Mouse (Mus musculus): ENCODE data around the gene Cenpe. TPM values are rescaled to one million over a fixed set of nuclear protein-coding genes. Genes with fewer than 3 reads are reported as not detected.

The Cenpe gene
- polyA plus RNA-seq, 1 experiment, result 3.3 TPM

DNA sequence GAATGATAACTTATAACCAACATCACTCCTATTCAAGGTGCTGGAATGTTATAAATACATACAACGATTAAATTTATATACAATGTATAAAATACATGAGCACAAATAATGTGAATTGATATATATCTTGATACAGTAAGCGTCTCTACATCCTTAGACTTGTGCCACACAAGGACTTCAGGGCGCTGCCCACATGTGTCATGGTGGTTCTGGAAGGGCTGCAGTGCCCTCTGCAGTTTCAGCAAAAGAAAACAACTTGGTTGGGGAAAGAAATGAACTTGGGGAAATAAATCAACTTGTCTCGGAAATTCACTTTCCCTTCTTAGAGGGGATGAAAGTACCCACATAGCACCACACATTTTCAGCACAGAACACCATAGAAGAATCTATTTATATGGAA is 5.7 kb upstream of the Cenpe start:
- Histone ChIP-seq H3K4me2 (ENCODE audit: low read depth) (no peak overlapping the region), H3ac (ENCODE audit: control insufficient read depth, insufficient read length) (no peak overlapping the region), H3K27me3 (ENCODE audit: control insufficient read depth, insufficient read depth, insufficient read length) (no peaks in the 10 kb centered on the region), H3K4me3 (no peak overlapping the region), H3K79me2 (ENCODE audit: control insufficient read depth, insufficient read depth) (no peaks in the 10 kb centered on the region), H3K36me3 (ENCODE audit: control insufficient read depth, insufficient read depth) (no peaks in the 10 kb centered on the region)
- TF ChIP-seq TCF3 (IDR thresholded peaks at IDR 0.05; ENCODE audit: insufficient read length, low read depth) (no peak), USF1 (IDR thresholded peaks at IDR 0.05; ENCODE audit: low read depth) (no peak), POLR2AphosphoS2 (IDR thresholded peaks at IDR 0.05; ENCODE audit: insufficient read length, low read depth) (no peak), E2F4 (IDR thresholded peaks at IDR 0.05; ENCODE audit: insufficient read depth) (no peak), MAX (IDR thresholded peaks at IDR 0.05; ENCODE audit: low read depth) (no peak), SRF (IDR thresholded peaks at IDR 0.05; ENCODE audit: control insufficient read depth, insufficient read length, low read depth) (no peak), POLR2A (IDR thresholded peaks at IDR 0.05; ENCODE audit: insufficient read length, low read depth) (no peak), TCF12 (IDR thresholded peaks at IDR 0.05; ENCODE audit: insufficient read depth, poor library complexity, severe bottlenecking) (no peak), MYOD1 (IDR thresholded peaks at IDR 0.05; ENCODE audit: control insufficient read depth in 1 of 3, insufficient read length in 2 of 3, low read depth in 2 of 3) (no peak), MYOG (IDR thresholded peaks at IDR 0.05; ENCODE audit: control insufficient read depth in 1 of 3, insufficient read depth in 1 of 3, insufficient read length in 2 of 3, low read depth in 2 of 3) (no peak), CEBPB (IDR thresholded peaks at IDR 0.05; ENCODE audit: insufficient read depth, poor library complexity, severe bottlenecking) (no peak), REST (IDR thresholded peaks at IDR 0.05; ENCODE audit: insufficient read depth, insufficient read length) (no peak)

GRCm38 (mm10) chr3:135212658-135213350 is 467 bp downstream of the Cenpe start:
- Histone ChIP-seq H3K36me3 (ENCODE audit: control insufficient read depth, insufficient read depth) (peaks cover 20% of the 10 kb centered on the region), H3K4me3 (peak overlapping the region; percentile 55), H3ac (ENCODE audit: control insufficient read depth, insufficient read length) (peak overlapping the region; percentile 6), H3K27me3 (ENCODE audit: control insufficient read depth, insufficient read depth, insufficient read length) (no peaks in the 10 kb centered on the region), H3K79me2 (ENCODE audit: control insufficient read depth, insufficient read depth) (peaks cover 27% of the 10 kb centered on the region), H3K4me2 (ENCODE audit: low read depth) (peak overlapping the region; percentile 88)
- TF ChIP-seq E2F4 (IDR thresholded peaks at IDR 0.05; ENCODE audit: insufficient read depth) (no peak), MAX (IDR thresholded peaks at IDR 0.05; ENCODE audit: low read depth) (no peak), TCF12 (IDR thresholded peaks at IDR 0.05; ENCODE audit: insufficient read depth, poor library complexity, severe bottlenecking) (no peak), MYOD1 (IDR thresholded peaks at IDR 0.05; ENCODE audit: control insufficient read depth in 1 of 3, insufficient read length in 2 of 3, low read depth in 2 of 3) (no peak), POLR2A (IDR thresholded peaks at IDR 0.05; ENCODE audit: insufficient read length, low read depth) (peak; percentile 77), CEBPB (IDR thresholded peaks at IDR 0.05; ENCODE audit: insufficient read depth, poor library complexity, severe bottlenecking) (no peak), TCF3 (IDR thresholded peaks at IDR 0.05; ENCODE audit: insufficient read length, low read depth) (no peak), REST (IDR thresholded peaks at IDR 0.05; ENCODE audit: insufficient read depth, insufficient read length) (no peak), USF1 (IDR thresholded peaks at IDR 0.05; ENCODE audit: low read depth) (no peak), POLR2AphosphoS2 (IDR thresholded peaks at IDR 0.05; ENCODE audit: insufficient read length, low read depth) (peak; percentile 65), MYOG (IDR thresholded peaks at IDR 0.05; ENCODE audit: control insufficient read depth in 1 of 3, insufficient read depth in 1 of 3, insufficient read length in 2 of 3, low read depth in 2 of 3) (no peak), SRF (IDR thresholded peaks at IDR 0.05; ENCODE audit: control insufficient read depth, insufficient read length, low read depth) (no peak)

GRCm38 (mm10) chr3:135232058-135232457 is 19.7 kb downstream of the Cenpe start:
- H3K4me3 ChIP-seq, result no peak overlapping the region
- H3K27me3 ChIP-seq (ENCODE audit: control insufficient read depth, insufficient read depth, insufficient read length), result no peaks in the 10 kb centered on the region
- no peak for TF ChIP-seq TCF3 (IDR thresholded peaks at IDR 0.05; ENCODE audit: insufficient read length, low read depth)
- no peak for TF ChIP-seq E2F4 (IDR thresholded peaks at IDR 0.05; ENCODE audit: insufficient read depth)
- TF ChIP-seq MAX (IDR thresholded peaks at IDR 0.05; ENCODE audit: low read depth), result no peak
- no peak for TF ChIP-seq SRF (IDR thresholded peaks at IDR 0.05; ENCODE audit: control insufficient read depth, insufficient read length, low read depth)
- TF ChIP-seq POLR2AphosphoS2 (IDR thresholded peaks at IDR 0.05; ENCODE audit: insufficient read length, low read depth), result no peak
- no peak for TF ChIP-seq REST (IDR thresholded peaks at IDR 0.05; ENCODE audit: insufficient read depth, insufficient read length)
- no peak for TF ChIP-seq CEBPB (IDR thresholded peaks at IDR 0.05; ENCODE audit: insufficient read depth, poor library complexity, severe bottlenecking)
- no peak for TF ChIP-seq MYOG (IDR thresholded peaks at IDR 0.05; ENCODE audit: control insufficient read depth in 1 of 3, insufficient read depth in 1 of 3, insufficient read length in 2 of 3, low read depth in 2 of 3)
- no peak for TF ChIP-seq POLR2A (IDR thresholded peaks at IDR 0.05; ENCODE audit: insufficient read length, low read depth)
- TF ChIP-seq USF1 (IDR thresholded peaks at IDR 0.05; ENCODE audit: low read depth), result no peak
- TF ChIP-seq TCF12 (IDR thresholded peaks at IDR 0.05; ENCODE audit: insufficient read depth, poor library complexity, severe bottlenecking), result no peak
- no peak for TF ChIP-seq MYOD1 (IDR thresholded peaks at IDR 0.05; ENCODE audit: control insufficient read depth in 1 of 3, insufficient read length in 2 of 3, low read depth in 2 of 3)
- H3K79me2 ChIP-seq (ENCODE audit: control insufficient read depth, insufficient read depth), result no peaks in the 10 kb centered on the region
- H3K36me3 ChIP-seq (ENCODE audit: control insufficient read depth, insufficient read depth), result peaks cover 64% of the 10 kb centered on the region
- no peak overlapping the region for H3ac ChIP-seq (ENCODE audit: control insufficient read depth, insufficient read length)
- no peak overlapping the region for H3K4me2 ChIP-seq (ENCODE audit: low read depth)

GRCm38 (mm10) chr3:135232462-135232861 is 20.1 kb downstream of the Cenpe start:
- Histone ChIP-seq H3K4me3 (no peak overlapping the region), H3ac (ENCODE audit: control insufficient read depth, insufficient read length) (no peak overlapping the region), H3K4me2 (ENCODE audit: low read depth) (no peak overlapping the region), H3K79me2 (ENCODE audit: control insufficient read depth, insufficient read depth) (no peaks in the 10 kb centered on the region), H3K36me3 (ENCODE audit: control insufficient read depth, insufficient read depth) (peaks cover 68% of the 10 kb centered on the region), H3K27me3 (ENCODE audit: control insufficient read depth, insufficient read depth, insufficient read length) (no peaks in the 10 kb centered on the region)
- TF ChIP-seq CEBPB (IDR thresholded peaks at IDR 0.05; ENCODE audit: insufficient read depth, poor library complexity, severe bottlenecking) (no peak), USF1 (IDR thresholded peaks at IDR 0.05; ENCODE audit: low read depth) (no peak), SRF (IDR thresholded peaks at IDR 0.05; ENCODE audit: control insufficient read depth, insufficient read length, low read depth) (no peak), E2F4 (IDR thresholded peaks at IDR 0.05; ENCODE audit: insufficient read depth) (no peak), REST (IDR thresholded peaks at IDR 0.05; ENCODE audit: insufficient read depth, insufficient read length) (no peak), TCF12 (IDR thresholded peaks at IDR 0.05; ENCODE audit: insufficient read depth, poor library complexity, severe bottlenecking) (no peak), TCF3 (IDR thresholded peaks at IDR 0.05; ENCODE audit: insufficient read length, low read depth) (no peak), POLR2AphosphoS2 (IDR thresholded peaks at IDR 0.05; ENCODE audit: insufficient read length, low read depth) (no peak), POLR2A (IDR thresholded peaks at IDR 0.05; ENCODE audit: insufficient read length, low read depth) (no peak), MYOD1 (IDR thresholded peaks at IDR 0.05; ENCODE audit: control insufficient read depth in 1 of 3, insufficient read length in 2 of 3, low read depth in 2 of 3) (no peak), MYOG (IDR thresholded peaks at IDR 0.05; ENCODE audit: control insufficient read depth in 1 of 3, insufficient read depth in 1 of 3, insufficient read length in 2 of 3, low read depth in 2 of 3) (no peak), MAX (IDR thresholded peaks at IDR 0.05; ENCODE audit: low read depth) (no peak)
